ENCODE assay signal across 16 mouse cellular contexts in genomic region chr9:51397589-51398220, GRCm38 (mm10).
DNase-seq lines count a peak whose midpoint lies in the region; ATAC-seq and TF ChIP-seq lines count a peak whose summit lies in the region.
"Had no signal": no experiment of that assay in that cellular context is flagged by ENCODE, and none has a peak within 500 bp of the region (broad histone marks: within the 10 kb centered on the region; RNA-seq: fewer than 3 reads in every experiment).

No protein-coding gene starts in this region.

- 0 out of 2 replicates have a peak, but pooled peaks cover 2% of the 10 kb centered on the region for H3K4me1 ChIP-seq in kidney, adult 2 months (ENCODE audit: control insufficient read depth, insufficient read depth, low read length)
- 0 out of 2 replicates have a peak, but pooled peaks cover 3% of the 10 kb centered on the region for H3K4me1 ChIP-seq in kidney, embryonic 15.5 days
- H3K4me1 ChIP-seq in midbrain, embryonic 14.5 days (ENCODE audit: control insufficient read depth, insufficient read depth, low read length) = no peaks in the 10 kb centered on the region
- no peaks in the 10 kb centered on the region for H3K4me1 ChIP-seq in midbrain, embryonic 11.5 days (ENCODE audit: control insufficient read depth, insufficient read depth, low read length)
- H3K4me1 ChIP-seq: intestine, embryonic 15.5 days had no signal

- H3K27ac ChIP-seq in kidney, adult 2 months (ENCODE audit: insufficient read depth, low read depth, low read length) = no peak overlapping the region
- H3K27ac ChIP-seq in kidney, embryonic 15.5 days = no peak overlapping the region
- no peak overlapping the region for H3K27ac ChIP-seq in midbrain, embryonic 14.5 days (replicated peaks; ENCODE audit: low read depth, low read length)
- no peak overlapping the region for H3K27ac ChIP-seq in midbrain, embryonic 11.5 days (ENCODE audit: low read depth, low read length)
- H3K27ac ChIP-seq: intestine, embryonic 15.5 days had no signal

- no peak overlapping the region for H3K9ac ChIP-seq in kidney, embryonic 15.5 days
- H3K9ac ChIP-seq in midbrain, embryonic 14.5 days (replicated peaks; ENCODE audit: low read length) = no peak overlapping the region
- H3K9ac ChIP-seq in midbrain, embryonic 11.5 days (ENCODE audit: low read length) = no peak overlapping the region
- H3K9ac ChIP-seq: intestine, embryonic 15.5 days had no signal

- H3K9me3 ChIP-seq in kidney, embryonic 15.5 days (replicated peaks) = no peaks in the 10 kb centered on the region
- H3K9me3 ChIP-seq in midbrain, embryonic 14.5 days (ENCODE audit: control insufficient read depth, low read length) = no peaks in the 10 kb centered on the region
- no peaks in the 10 kb centered on the region for H3K9me3 ChIP-seq in midbrain, embryonic 11.5 days (ENCODE audit: control insufficient read depth, low read length)
- H3K9me3 ChIP-seq: intestine, embryonic 15.5 days had no signal

- no peak for TF ChIP-seq CTCF in kidney, adult 2 months (conservative IDR thresholded peaks at IDR 0.05; ENCODE audit: insufficient read depth, insufficient read length, low read depth, low read length)

- 11% methylated on average over 1 of the region's 1 CpGs for WGBS in kidney, adult 2 months
- WGBS in kidney, embryonic 15.5 days = 0% methylated on average over 1 of the region's 1 CpGs
- WGBS in midbrain, embryonic 14.5 days = 11% methylated on average over 1 of the region's 1 CpGs
- 11% methylated on average over 1 of the region's 1 CpGs for WGBS in midbrain, embryonic 11.5 days

- ATAC-seq in kidney, embryonic 15.5 days (replicated peaks; ENCODE audit: low FRiP score) = no peak
- ATAC-seq in midbrain, embryonic 14.5 days (ENCODE audit: low FRiP score, low TSS enrichment) = no peak
- ATAC-seq in midbrain, embryonic 11.5 days (ENCODE audit: low FRiP score) = no peak
- ATAC-seq: CD4-positive, CD25-positive, alpha-beta regulatory T cell, adult 4 months; intestine, embryonic 15.5 days; Patski had no signal

- no peak overlapping the region for H3K4me2 ChIP-seq in kidney, embryonic 15.5 days
- H3K4me2 ChIP-seq in midbrain, embryonic 14.5 days (ENCODE audit: low read length) = no peak overlapping the region
- H3K4me2 ChIP-seq in midbrain, embryonic 11.5 days = no peak overlapping the region
- H3K4me2 ChIP-seq: intestine, embryonic 15.5 days had no signal

- no peak for TF ChIP-seq POLR2A in kidney, adult 2 months (IDR thresholded peaks at IDR 0.05; ENCODE audit: low read depth, low read length)

- no peak overlapping the region for H3K4me3 ChIP-seq in kidney, adult 2 months (ENCODE audit: insufficient read depth, low read depth, low read length)
- H3K4me3 ChIP-seq in kidney, embryonic 15.5 days (replicated peaks) = no peak overlapping the region
- H3K4me3 ChIP-seq in midbrain, embryonic 14.5 days (replicated peaks; ENCODE audit: low read depth, low read length) = no peak overlapping the region
- no peak overlapping the region for H3K4me3 ChIP-seq in midbrain, embryonic 11.5 days (ENCODE audit: low read depth, low read length)
- H3K4me3 ChIP-seq: intestine, embryonic 15.5 days had no signal

- H3K27me3 ChIP-seq in kidney, adult 2 months (replicated peaks; ENCODE audit: control insufficient read depth, insufficient read depth, low read length) = no peaks in the 10 kb centered on the region
- H3K27me3 ChIP-seq in kidney, embryonic 15.5 days = no peaks in the 10 kb centered on the region
- H3K27me3 ChIP-seq in midbrain, embryonic 14.5 days (ENCODE audit: control insufficient read depth, insufficient read depth, low read length) = no peaks in the 10 kb centered on the region
- no peaks in the 10 kb centered on the region for H3K27me3 ChIP-seq in midbrain, embryonic 11.5 days (ENCODE audit: control insufficient read depth, insufficient read depth, low read length)
- H3K27me3 ChIP-seq: intestine, embryonic 15.5 days; Patski had no signal

- no peaks in the 10 kb centered on the region for H3K36me3 ChIP-seq in kidney, adult 2 months (ENCODE audit: control insufficient read depth, insufficient read depth, low read length)
- no peaks in the 10 kb centered on the region for H3K36me3 ChIP-seq in kidney, embryonic 15.5 days
- no peaks in the 10 kb centered on the region for H3K36me3 ChIP-seq in midbrain, embryonic 14.5 days (ENCODE audit: control insufficient read depth, insufficient read depth, low read length)
- no peaks in the 10 kb centered on the region for H3K36me3 ChIP-seq in midbrain, embryonic 11.5 days (ENCODE audit: control insufficient read depth, insufficient read depth, low read length)
- H3K36me3 ChIP-seq: intestine, embryonic 15.5 days had no signal

- DNase-seq in kidney, adult 2 months = peak; percentile 8
- DNase-seq in midbrain, embryonic 14.5 days = peak; percentile 2
- no peak for DNase-seq in midbrain, embryonic 11.5 days (ENCODE audit: low spot score, missing footprints)
- DNase-seq in embryo, embryonic 11 days = peak; percentile 69
- DNase-seq in lung, postnatal 4 days = peak; percentile 31 to 85
- no peak for DNase-seq in thymus, postnatal 0 days (ENCODE audit: low spot score)
- DNase-seq: adrenal gland, adult 2 months; cerebellum, postnatal 25 days; heart, postnatal 10 days; layer of hippocampus, postnatal 36 days; right cerebral cortex, postnatal 25 days; thymus, postnatal 4 days had no signal

Comparison
In these comparisons a context has a peak if more than half of its experiments do, and no peak if none do; other contexts are left out.
1. DNase-seq: peak in kidney, adult 2 months (single experiment), midbrain, embryonic 14.5 days (single experiment), embryo, embryonic 11 days (single experiment) and lung, postnatal 4 days (2 of 2); none in midbrain, embryonic 11.5 days (single experiment) and thymus, postnatal 0 days (single experiment).